Mouse (Mus musculus) hindbrain, postnatal 0 days (tissue): ENCODE measurements at regions not wholly inside any gene's neighbourhood (a gene's known extent, or its start where the extent isn't known, plus 50 kb on each side); places are given as distances from the start of the nearest gene placed in this dataset.

Experiments used
- ATAC-seq: fragments of 200-750 bp; cut with Nextera tagmentation; 2 replicates; pipeline ENCODE4 v1.8.0; 2017; ENCODE audit warnings: mild to moderate bottlenecking, moderate TSS enrichment, moderate library complexity
- DNase-seq: peaks from one replicate; pipeline ENCODE4 v3.0.0-alpha.2; 2015; ENCODE audit warnings: low spot score
- H3K27ac ChIP-seq: fragments of 300-500 bp; sonication (generic); 2 replicates; pipeline ENCODE4 v1.5.1; 2014; ENCODE audit warnings: mild to moderate bottlenecking
- H3K27me3 ChIP-seq: fragments of 300-500 bp; sonication (generic); 2 replicates; pipeline ENCODE4 v1.6.1; 2014; ENCODE audit warnings: low read length, mixed read lengths; ENCODE audit not compliant: insufficient read depth
- H3K36me3 ChIP-seq: fragments of 300-500 bp; sonication (generic); 2 replicates; pipeline ENCODE4 v1.6.1; 2014; ENCODE audit warnings: low read length, mixed read lengths; ENCODE audit not compliant: insufficient read depth
- H3K4me1 ChIP-seq: fragments of 300-500 bp; sonication (generic); 2 replicates; pipeline ENCODE4 v1.6.1; 2014; ENCODE audit warnings: antibody characterized with exemption, low read length, mixed read lengths; ENCODE audit not compliant: insufficient read depth
- H3K4me2 ChIP-seq: fragments of 300-500 bp; sonication (generic); 2 replicates; pipeline ENCODE4 v1.6.1; 2014; ENCODE audit warnings: low read depth, mild to moderate bottlenecking, low read length, moderate library complexity, mixed read lengths
- H3K4me3 ChIP-seq: fragments of 300-500 bp; sonication (generic); 2 replicates; pipeline ENCODE4 v1.5.1; 2014; ENCODE audit warnings: low read length
- H3K9ac ChIP-seq: fragments of 300-500 bp; sonication (generic); replicated peaks from 2 replicates; pipeline ENCODE4 v1.6.1; 2014; ENCODE audit warnings: mild to moderate bottlenecking, low read length, moderate library complexity, mixed read lengths
- H3K9me3 ChIP-seq: fragments of 300-500 bp; sonication (generic); 2 replicates; pipeline ENCODE4 v1.6.1; 2016; ENCODE audit warnings: low read length, mixed read lengths
- CTCF ChIP-seq: IDR thresholded peaks from 2 replicates; pipeline ENCODE4 v1.5.1; 2016; ENCODE audit warnings: antibody characterized with exemption, control low read depth, low read depth
- WGBS: fragments of 180-500 bp; shearing (Covaris S2); extraction: QIAGEN DNeasy Blood & Tissue Kit; methylation state at CpG from one replicate; pipeline ENCODE4 v1.1.7; 2014; 5-methylcytosine and 5-hydroxymethylcytosine counted together

- DNase-seq = peak; percentile 36
- no peaks in the 10 kb centered on the region for H3K4me1 ChIP-seq
- no peaks in the 10 kb centered on the region for H3K27me3 ChIP-seq
- ATAC-seq = no peak
- no peak overlapping the region for H3K9ac ChIP-seq
- 23% methylated on average over 7 of the region's 7 CpGs for WGBS
- no peak overlapping the region for H3K4me3 ChIP-seq
- no peaks in the 10 kb centered on the region for H3K9me3 ChIP-seq
- no peak overlapping the region for H3K4me2 ChIP-seq
- no peak overlapping the region for H3K27ac ChIP-seq
- no peaks in the 10 kb centered on the region for H3K36me3 ChIP-seq
- peak; percentile 28 for TF ChIP-seq CTCF
These were observed 114.5 kb downstream of the Sem1 start for GRCm38 (mm10) chr6:6463807-6464470.

GRCm38 (mm10) chr6:6459918-6460239 lies 118.6 kb downstream of the Sem1 start:
- Histone ChIP-seq H3K4me1 (no peaks in the 10 kb centered on the region), H3K36me3 (no peaks in the 10 kb centered on the region), H3K9ac (no peak overlapping the region), H3K9me3 (no peaks in the 10 kb centered on the region), H3K27ac (no peak overlapping the region), H3K4me3 (no peak overlapping the region), H3K4me2 (no peak overlapping the region), H3K27me3 (no peaks in the 10 kb centered on the region)
- DNase-seq (no peak), ATAC-seq (0 out of 2 replicates have a peak, but pooled peaks have one; percentile 32)
- 16% methylated on average over 2 of the region's 2 CpGs for WGBS
- TF ChIP-seq CTCF = no peak

DNA sequence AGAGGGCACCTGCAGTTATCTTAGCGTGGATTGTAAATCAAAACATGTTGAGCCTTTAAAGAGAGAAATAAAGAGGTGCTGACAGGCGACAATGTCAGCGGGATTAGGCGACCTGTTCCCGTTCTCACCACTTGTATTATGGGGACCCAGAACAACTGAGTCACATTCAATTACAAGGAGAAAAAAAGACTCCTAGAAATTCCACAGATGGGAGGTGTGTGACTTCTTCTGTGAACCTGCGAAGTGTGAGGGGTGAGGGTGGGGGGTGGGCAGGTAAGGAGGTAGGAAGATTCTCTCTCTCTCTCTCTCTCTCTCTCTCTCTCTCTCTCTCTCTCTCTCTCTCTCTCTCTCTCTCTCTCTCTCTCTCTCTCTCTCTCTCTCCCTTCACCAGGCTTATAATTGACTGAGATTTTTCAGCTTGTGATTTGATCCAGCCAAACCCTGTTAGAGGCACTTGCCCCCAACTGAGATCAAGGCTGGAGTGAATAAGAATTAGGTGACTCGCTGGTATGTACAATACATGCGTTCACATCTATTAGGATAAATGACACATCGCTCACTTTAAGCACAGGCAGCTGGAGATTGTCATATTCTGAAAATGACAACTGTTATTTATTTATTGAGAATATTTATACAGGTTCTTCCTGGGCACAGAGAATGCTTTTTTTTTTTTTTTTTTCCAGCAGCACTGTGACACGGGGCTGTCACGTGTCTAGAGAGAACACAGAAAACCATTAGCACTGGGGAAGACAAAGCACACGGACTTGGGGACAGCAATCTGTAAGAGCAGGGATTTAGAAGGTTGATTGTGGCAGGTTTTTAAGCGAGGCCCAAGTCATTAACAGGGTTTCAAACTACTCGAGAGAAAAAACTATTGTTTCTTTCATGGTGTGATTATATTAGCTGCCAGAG lies 119.2 kb downstream of the Sem1 start:
- WGBS = 20% methylated on average over 14 of the region's 14 CpGs
- H3K27me3 ChIP-seq = no peaks in the 10 kb centered on the region
- no peak overlapping the region for H3K4me2 ChIP-seq
- no peaks in the 10 kb centered on the region for H3K9me3 ChIP-seq
- ATAC-seq (peak; percentile 72; the same call in 1 of the 2 replicates), DNase-seq (peak; percentile 22)
- no peak overlapping the region for H3K4me3 ChIP-seq
- no peak overlapping the region for H3K27ac ChIP-seq
- no peak for TF ChIP-seq CTCF
- H3K4me1 ChIP-seq = no peaks in the 10 kb centered on the region
- H3K36me3 ChIP-seq = no peaks in the 10 kb centered on the region
- H3K9ac ChIP-seq = no peak overlapping the region

DNA sequence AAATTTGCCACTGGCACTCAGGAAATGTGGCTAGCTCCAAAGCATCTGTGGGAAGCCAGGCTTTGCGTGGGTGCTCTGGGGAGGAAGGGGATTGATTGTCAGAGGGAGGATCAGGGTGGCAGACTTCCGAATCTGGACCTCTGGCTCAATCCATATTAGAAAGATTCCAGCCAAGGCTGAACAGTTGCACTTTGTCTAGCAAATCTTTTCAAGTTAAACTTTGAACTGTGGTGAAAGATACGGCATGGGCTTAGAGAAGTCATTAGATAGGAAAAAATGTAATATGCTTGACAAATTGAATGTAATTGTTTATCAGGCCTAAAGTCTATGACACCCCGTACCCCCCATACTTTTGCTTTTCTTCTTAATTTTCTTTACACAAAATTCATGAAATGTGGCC lies 120.7 kb downstream of the Sem1 start:
- no peaks in the 10 kb centered on the region for H3K4me1 ChIP-seq
- no peak for DNase-seq
- 71% methylated on average over 4 of the region's 4 CpGs for WGBS
- no peaks in the 10 kb centered on the region for H3K27me3 ChIP-seq
- no peak for ATAC-seq
- H3K4me2 ChIP-seq = no peak overlapping the region
- H3K36me3 ChIP-seq = no peaks in the 10 kb centered on the region
- TF ChIP-seq CTCF = no peak
- H3K9me3 ChIP-seq = no peaks in the 10 kb centered on the region
- H3K4me3 ChIP-seq = no peak overlapping the region
- H3K9ac ChIP-seq = no peak overlapping the region
- no peak overlapping the region for H3K27ac ChIP-seq

- no peak overlapping the region for H3K27ac ChIP-seq
- H3K4me2 ChIP-seq = no peak overlapping the region
- DNase-seq (no peak), ATAC-seq (no peak)
- H3K9ac ChIP-seq = no peak overlapping the region
- H3K36me3 ChIP-seq = no peaks in the 10 kb centered on the region
- no peak overlapping the region for H3K4me3 ChIP-seq
- no peaks in the 10 kb centered on the region for H3K27me3 ChIP-seq
- no peaks in the 10 kb centered on the region for H3K9me3 ChIP-seq
- 84% methylated on average over 5 of the region's 5 CpGs for WGBS
- H3K4me1 ChIP-seq = no peaks in the 10 kb centered on the region
- TF ChIP-seq CTCF = no peak
These were observed 121.5 kb downstream of the Sem1 start for GRCm38 (mm10) chr6:6457001-6457400.

DNA sequence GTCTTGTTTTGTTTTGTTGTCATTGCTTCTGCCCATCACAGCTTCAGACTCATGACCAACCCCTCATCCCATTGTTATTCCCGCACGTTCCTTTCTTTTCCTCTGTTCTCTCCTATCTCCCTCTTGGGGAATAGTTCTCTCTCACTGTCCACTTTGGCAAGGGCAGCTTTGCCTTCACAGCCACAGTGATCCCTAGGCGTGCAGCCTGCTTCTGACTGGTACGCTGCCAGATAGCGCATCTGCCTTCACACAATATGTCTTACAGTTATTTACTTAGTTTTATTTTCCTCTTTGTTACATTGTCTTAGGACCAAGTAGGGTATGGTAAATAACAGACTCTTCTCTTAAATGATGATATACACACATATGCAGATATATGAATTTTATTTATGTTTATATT lies 122.9 kb downstream of the Sem1 start:
- H3K27me3 ChIP-seq = no peaks in the 10 kb centered on the region
- no peaks in the 10 kb centered on the region for H3K4me1 ChIP-seq
- no peak for DNase-seq
- TF ChIP-seq CTCF = no peak
- H3K9me3 ChIP-seq = no peaks in the 10 kb centered on the region
- WGBS = 58% methylated on average over 5 of the region's 5 CpGs
- no peaks in the 10 kb centered on the region for H3K36me3 ChIP-seq
- no peak for ATAC-seq
- no peak overlapping the region for H3K4me3 ChIP-seq
- H3K4me2 ChIP-seq = no peak overlapping the region
- no peak overlapping the region for H3K9ac ChIP-seq
- no peak overlapping the region for H3K27ac ChIP-seq

DNA sequence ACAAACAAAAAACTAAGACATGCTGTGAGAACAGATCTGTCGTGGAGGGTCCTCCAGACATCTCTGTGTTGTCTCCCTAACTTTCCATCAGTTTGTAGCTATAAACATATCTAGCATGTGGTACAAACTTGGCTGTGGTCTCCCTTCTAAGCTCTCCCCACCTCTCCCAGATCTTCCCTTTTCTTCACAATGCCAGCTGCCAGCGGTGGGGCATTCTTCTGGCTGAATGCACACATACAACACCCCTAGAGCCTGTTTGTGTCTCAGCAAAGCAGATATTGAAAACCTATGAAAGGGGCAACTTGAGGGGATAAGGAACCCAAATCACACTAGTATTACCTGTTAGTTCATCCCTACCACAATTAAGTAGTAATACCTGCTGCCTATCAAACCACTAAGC lies 124.1 kb downstream of the Sem1 start:
- no peaks in the 10 kb centered on the region for H3K4me1 ChIP-seq
- WGBS = 33% methylated on average over 2 of the region's 2 CpGs
- H3K36me3 ChIP-seq = no peaks in the 10 kb centered on the region
- H3K4me3 ChIP-seq = no peak overlapping the region
- H3K27ac ChIP-seq = no peak overlapping the region
- TF ChIP-seq CTCF = no peak
- H3K9ac ChIP-seq = no peak overlapping the region
- no peak for ATAC-seq
- no peak for DNase-seq
- no peaks in the 10 kb centered on the region for H3K27me3 ChIP-seq
- H3K4me2 ChIP-seq = no peak overlapping the region
- H3K9me3 ChIP-seq = no peaks in the 10 kb centered on the region
